Mouse (Mus musculus): ENCODE results near the gene Gm21958. TPM values are rescaled to one million over a fixed set of nuclear protein-coding genes. Genes with fewer than 3 reads are reported as not detected.

Gene Gm21958
- polyA plus RNA-seq, 1 experiment: not detected

DNA sequence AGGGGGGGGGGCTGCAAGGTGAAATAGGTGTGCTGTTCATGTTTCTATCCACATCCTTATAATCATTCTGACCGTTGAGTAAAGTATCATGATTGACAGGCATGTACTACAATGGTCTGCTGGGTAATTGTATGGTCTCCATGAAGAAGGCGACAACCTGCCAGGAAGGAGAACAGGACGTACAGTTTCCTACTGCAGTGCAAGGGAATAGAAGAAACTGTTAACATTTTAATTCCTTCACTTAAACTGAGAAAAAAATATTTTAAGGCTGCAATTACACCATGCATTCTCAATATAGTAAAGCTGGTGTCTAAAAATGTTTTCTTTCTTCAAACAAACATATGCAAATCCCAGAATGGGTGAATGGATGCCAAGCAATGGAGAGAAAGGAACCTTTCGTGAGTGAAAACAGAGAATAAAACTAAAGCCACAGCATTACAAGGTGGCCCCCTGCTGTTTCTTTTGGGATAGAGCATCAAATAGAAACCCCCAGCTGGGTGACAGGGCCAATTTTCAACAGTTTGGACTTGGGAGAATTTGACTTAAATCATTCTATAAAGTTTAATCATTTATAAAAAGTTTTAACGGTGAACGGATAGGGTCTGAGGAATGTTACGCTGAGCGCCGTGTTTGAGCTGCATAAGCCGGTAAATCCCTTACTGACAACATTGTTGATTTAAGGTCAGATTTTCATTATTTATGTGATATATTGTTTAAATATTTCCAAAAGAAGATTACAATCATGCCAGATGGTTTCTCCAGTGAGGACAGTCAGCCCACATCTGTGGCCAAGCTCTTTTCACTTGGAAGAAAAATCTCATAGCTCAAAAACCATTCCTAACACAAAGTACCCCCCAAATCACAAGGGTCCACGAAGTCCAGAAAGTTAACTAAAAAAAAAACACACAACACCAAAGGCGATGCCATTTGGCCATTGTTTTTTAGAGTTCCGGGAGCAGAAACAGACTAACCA is 41.3 kb downstream of the Gm21958 start:
- Histone ChIP-seq H3K36me3 (ENCODE audit: control insufficient read depth, insufficient read depth) (no peaks in the 10 kb centered on the region), H3K27me3 (ENCODE audit: control insufficient read depth, insufficient read depth, insufficient read length) (no peaks in the 10 kb centered on the region), H3ac (ENCODE audit: control insufficient read depth, insufficient read length, low read depth) (no peak overlapping the region), H3K79me2 (ENCODE audit: control insufficient read depth, insufficient read depth) (no peaks in the 10 kb centered on the region), H3K79me3 (ENCODE audit: low read depth) (no peaks in the 10 kb centered on the region), H3K4me3 (ENCODE audit: insufficient read depth, poor library complexity, severe bottlenecking) (no peak overlapping the region)
- TF ChIP-seq CTCF (IDR thresholded peaks at IDR 0.05; ENCODE audit: control insufficient read depth, insufficient read depth, insufficient read length) (no peak), CEBPB (IDR thresholded peaks at IDR 0.05; ENCODE audit: low read depth) (no peak), USF1 (IDR thresholded peaks at IDR 0.05; ENCODE audit: low read depth) (no peak), MYOD1 (IDR thresholded peaks at IDR 0.05; ENCODE audit: control insufficient read depth, insufficient read length, low read depth) (no peak), MYOG (IDR thresholded peaks at IDR 0.05; ENCODE audit: control insufficient read depth, extremely low read depth, insufficient read length) (no peak), FOSL1 (IDR thresholded peaks at IDR 0.05; ENCODE audit: insufficient read depth, low read length, poor library complexity, severe bottlenecking) (no peak), MAX (IDR thresholded peaks at IDR 0.05) (no peak)

DNA sequence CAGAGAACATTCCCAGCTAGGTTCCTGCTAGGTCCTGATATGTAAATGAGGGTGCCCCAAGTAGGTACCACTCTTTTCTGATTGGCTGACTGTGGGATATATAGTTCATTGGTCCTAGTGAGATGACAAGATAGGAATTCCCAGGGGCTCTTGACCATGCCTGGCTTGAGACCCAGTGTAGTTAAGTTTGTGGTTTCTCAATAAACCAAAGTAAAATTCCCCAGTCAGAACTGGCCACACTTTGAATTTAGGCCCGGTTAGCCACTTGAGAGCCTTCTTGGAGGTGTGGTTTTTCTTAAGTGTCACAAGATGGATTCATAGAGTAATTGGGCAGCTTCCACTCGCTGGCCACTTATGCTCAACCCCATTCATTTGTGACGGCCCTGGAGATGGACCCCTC is 42.0 kb downstream of the Gm21958 start:
- Histone ChIP-seq H3K79me3 (ENCODE audit: low read depth) (no peaks in the 10 kb centered on the region), H3ac (ENCODE audit: control insufficient read depth, insufficient read length, low read depth) (no peak overlapping the region), H3K36me3 (ENCODE audit: control insufficient read depth, insufficient read depth) (no peaks in the 10 kb centered on the region), H3K4me3 (ENCODE audit: insufficient read depth, poor library complexity, severe bottlenecking) (no peak overlapping the region), H3K27me3 (ENCODE audit: control insufficient read depth, insufficient read depth, insufficient read length) (no peaks in the 10 kb centered on the region), H3K79me2 (ENCODE audit: control insufficient read depth, insufficient read depth) (no peaks in the 10 kb centered on the region)
- TF ChIP-seq MYOD1 (IDR thresholded peaks at IDR 0.05; ENCODE audit: control insufficient read depth, insufficient read length, low read depth) (no peak), MYOG (IDR thresholded peaks at IDR 0.05; ENCODE audit: control insufficient read depth, extremely low read depth, insufficient read length) (no peak), CTCF (IDR thresholded peaks at IDR 0.05; ENCODE audit: control insufficient read depth, insufficient read depth, insufficient read length) (no peak), MAX (IDR thresholded peaks at IDR 0.05) (no peak), USF1 (IDR thresholded peaks at IDR 0.05; ENCODE audit: low read depth) (no peak), FOSL1 (IDR thresholded peaks at IDR 0.05; ENCODE audit: insufficient read depth, low read length, poor library complexity, severe bottlenecking) (no peak), CEBPB (IDR thresholded peaks at IDR 0.05; ENCODE audit: low read depth) (no peak)

DNA sequence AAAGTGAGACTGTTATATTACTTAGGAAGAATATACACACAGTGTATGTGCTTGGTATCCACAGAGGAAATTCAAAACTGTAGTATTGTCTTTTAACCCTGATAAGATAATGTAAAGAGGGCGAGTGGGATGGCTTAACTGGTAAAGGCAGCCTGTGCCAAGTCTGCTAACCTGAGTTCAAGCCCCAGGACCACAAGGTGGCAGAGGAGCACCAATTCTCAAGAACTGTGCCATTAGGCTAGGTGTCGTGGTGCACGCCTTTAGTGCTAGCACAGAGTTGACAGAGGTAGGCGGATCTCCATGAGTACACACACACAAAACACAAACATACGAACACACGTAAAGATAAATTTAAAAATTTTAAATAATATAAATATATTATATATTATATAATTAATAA is 44.6 kb downstream of the Gm21958 start:
- no peak for TF ChIP-seq FOSL1 (IDR thresholded peaks at IDR 0.05; ENCODE audit: insufficient read depth, low read length, poor library complexity, severe bottlenecking)
- TF ChIP-seq MAX (IDR thresholded peaks at IDR 0.05): no peak
- TF ChIP-seq USF1 (IDR thresholded peaks at IDR 0.05; ENCODE audit: low read depth): no peak
- no peak for TF ChIP-seq CTCF (IDR thresholded peaks at IDR 0.05; ENCODE audit: control insufficient read depth, insufficient read depth, insufficient read length)
- no peak for TF ChIP-seq MYOD1 (IDR thresholded peaks at IDR 0.05; ENCODE audit: control insufficient read depth, insufficient read length, low read depth)
- TF ChIP-seq MYOG (IDR thresholded peaks at IDR 0.05; ENCODE audit: control insufficient read depth, extremely low read depth, insufficient read length): no peak
- TF ChIP-seq CEBPB (IDR thresholded peaks at IDR 0.05; ENCODE audit: low read depth): no peak
- no peak overlapping the region for H3ac ChIP-seq (ENCODE audit: control insufficient read depth, insufficient read length, low read depth)
- no peaks in the 10 kb centered on the region for H3K27me3 ChIP-seq (ENCODE audit: control insufficient read depth, insufficient read depth, insufficient read length)
- H3K79me3 ChIP-seq (ENCODE audit: low read depth): no peaks in the 10 kb centered on the region
- H3K36me3 ChIP-seq (ENCODE audit: control insufficient read depth, insufficient read depth): no peaks in the 10 kb centered on the region
- H3K79me2 ChIP-seq (ENCODE audit: control insufficient read depth, insufficient read depth): no peaks in the 10 kb centered on the region
- no peak overlapping the region for H3K4me3 ChIP-seq (ENCODE audit: insufficient read depth, poor library complexity, severe bottlenecking)

DNA sequence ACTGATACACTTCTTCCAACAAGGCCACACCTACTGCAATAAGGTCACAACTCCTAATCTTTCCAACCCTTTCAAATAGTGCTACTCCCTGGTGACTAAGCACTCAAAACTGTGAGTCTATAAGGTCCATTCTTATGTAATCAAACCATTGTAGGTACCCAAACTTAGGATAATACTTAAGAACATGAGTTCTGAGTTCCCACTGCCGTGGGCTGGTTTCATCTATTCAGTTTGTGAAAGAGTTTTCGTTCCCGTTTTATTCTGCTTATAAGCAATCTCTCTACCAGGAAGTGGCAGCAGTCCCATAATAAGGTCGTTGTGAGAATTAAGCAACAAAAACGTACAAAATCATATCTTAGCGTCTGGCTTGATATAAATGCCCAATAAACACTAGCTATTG is 45.4 kb downstream of the Gm21958 start:
- no peaks in the 10 kb centered on the region for H3K79me2 ChIP-seq (ENCODE audit: control insufficient read depth, insufficient read depth)
- no peaks in the 10 kb centered on the region for H3K79me3 ChIP-seq (ENCODE audit: low read depth)
- no peak overlapping the region for H3ac ChIP-seq (ENCODE audit: control insufficient read depth, insufficient read length, low read depth)
- no peaks in the 10 kb centered on the region for H3K36me3 ChIP-seq (ENCODE audit: control insufficient read depth, insufficient read depth)
- H3K4me3 ChIP-seq (ENCODE audit: insufficient read depth, poor library complexity, severe bottlenecking): no peak overlapping the region
- no peaks in the 10 kb centered on the region for H3K27me3 ChIP-seq (ENCODE audit: control insufficient read depth, insufficient read depth, insufficient read length)
- no peak for TF ChIP-seq MYOD1 (IDR thresholded peaks at IDR 0.05; ENCODE audit: control insufficient read depth, insufficient read length, low read depth)
- TF ChIP-seq CTCF (IDR thresholded peaks at IDR 0.05; ENCODE audit: control insufficient read depth, insufficient read depth, insufficient read length): no peak
- no peak for TF ChIP-seq CEBPB (IDR thresholded peaks at IDR 0.05; ENCODE audit: low read depth)
- TF ChIP-seq FOSL1 (IDR thresholded peaks at IDR 0.05; ENCODE audit: insufficient read depth, low read length, poor library complexity, severe bottlenecking): no peak
- no peak for TF ChIP-seq MYOG (IDR thresholded peaks at IDR 0.05; ENCODE audit: control insufficient read depth, extremely low read depth, insufficient read length)
- no peak for TF ChIP-seq MAX (IDR thresholded peaks at IDR 0.05)
- TF ChIP-seq USF1 (IDR thresholded peaks at IDR 0.05; ENCODE audit: low read depth): no peak

DNA sequence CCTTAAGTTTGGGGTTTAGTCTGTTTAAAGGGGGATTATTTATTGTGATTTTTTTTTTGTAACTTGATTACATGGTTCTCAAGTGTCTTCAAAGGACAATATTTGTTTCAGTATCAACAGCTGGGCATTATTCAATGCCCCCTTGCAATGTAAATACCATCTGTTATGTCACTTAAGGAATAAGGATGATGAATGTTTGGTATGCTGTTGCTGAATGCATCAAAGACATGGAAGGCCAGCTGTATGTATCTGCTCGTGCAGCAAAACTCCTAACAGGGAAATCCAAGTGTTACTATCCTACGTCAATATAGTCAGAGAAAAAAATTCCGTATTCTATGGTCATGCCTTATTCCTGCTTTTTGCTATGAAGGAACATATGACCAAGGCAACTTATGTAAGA is 46.0 kb downstream of the Gm21958 start:
- H3K79me2 ChIP-seq (ENCODE audit: control insufficient read depth, insufficient read depth): no peaks in the 10 kb centered on the region
- no peaks in the 10 kb centered on the region for H3K79me3 ChIP-seq (ENCODE audit: low read depth)
- no peaks in the 10 kb centered on the region for H3K27me3 ChIP-seq (ENCODE audit: control insufficient read depth, insufficient read depth, insufficient read length)
- no peaks in the 10 kb centered on the region for H3K36me3 ChIP-seq (ENCODE audit: control insufficient read depth, insufficient read depth)
- H3K4me3 ChIP-seq (ENCODE audit: insufficient read depth, poor library complexity, severe bottlenecking): no peak overlapping the region
- no peak overlapping the region for H3ac ChIP-seq (ENCODE audit: control insufficient read depth, insufficient read length, low read depth)
- no peak for TF ChIP-seq MAX (IDR thresholded peaks at IDR 0.05)
- no peak for TF ChIP-seq CTCF (IDR thresholded peaks at IDR 0.05; ENCODE audit: control insufficient read depth, insufficient read depth, insufficient read length)

Other genes starting within 250 kb of the Gm21958 start
- gene Supt20, start 21.5 kb downstream of the Gm21958 start, polyA plus RNA-seq (2012; fragmentation: generic; extraction: Trizol): 13.2 TPM
- gene Exosc8, start 21.0 kb upstream of the Gm21958 start, polyA plus RNA-seq (2012; fragmentation: generic; extraction: Trizol): 88.1 TPM
- gene Alg5, start 21.2 kb upstream of the Gm21958 start, polyA plus RNA-seq (2012; fragmentation: generic; extraction: Trizol): 43.0 TPM
- gene Smad9, start 41.2 kb upstream of the Gm21958 start, polyA plus RNA-seq (2012; fragmentation: generic; extraction: Trizol): 2.5 TPM
- gene Rfxap, start 93.4 kb upstream of the Gm21958 start, polyA plus RNA-seq (2012; fragmentation: generic; extraction: Trizol): 27.3 TPM
- gene Sertm1, start 201.5 kb upstream of the Gm21958 start, polyA plus RNA-seq (2012; fragmentation: generic; extraction: Trizol): not detected